Mouse (Mus musculus): ENCODE data around the gene Nusap1. TPM values are rescaled to one million over a fixed set of nuclear protein-coding genes. Genes with fewer than 3 reads are reported as not detected.

Nusap1 gene
- polyA plus RNA-seq, 1 experiment from 2014 or later, result 104 TPM

Other genes with a start within 250 kb of the Nusap1 start
- gene Ino80, start 140.6 kb upstream of the Nusap1 start, polyA plus RNA-seq (2016; fragmentation: Nextera tagmentation; extraction: Ambion mirVana), result 3.3 and 3.8 TPM in 2 replicates
- 0.39 and 0.62 TPM in 2 replicates for gene Exd1, start 70.7 kb upstream of the Nusap1 start, polyA plus RNA-seq (2016; fragmentation: Nextera tagmentation; extraction: Ambion mirVana)
- 46.3 and 50.8 TPM in 2 replicates for gene Chp1, start 70.6 kb upstream of the Nusap1 start, polyA plus RNA-seq (2016; fragmentation: Nextera tagmentation; extraction: Ambion mirVana)
- 43.7 and 45.4 TPM in 2 replicates for gene Oip5, start 171 bp downstream of the Nusap1 start, polyA plus RNA-seq (2016; fragmentation: Nextera tagmentation; extraction: Ambion mirVana)
- gene Ndufaf1, start 44.5 kb downstream of the Nusap1 start, polyA plus RNA-seq (2016; fragmentation: Nextera tagmentation; extraction: Ambion mirVana), result 46.2 TPM in 2 replicates
- 52.0 and 52.4 TPM in 2 replicates for gene Rtf1, start 56.8 kb downstream of the Nusap1 start, polyA plus RNA-seq (2016; fragmentation: Nextera tagmentation; extraction: Ambion mirVana)
- gene Itpka, start 124.0 kb downstream of the Nusap1 start, polyA plus RNA-seq (2016; fragmentation: Nextera tagmentation; extraction: Ambion mirVana), result 0.73 and 1.4 TPM in 2 replicates
- gene Ltk, start 142.1 kb downstream of the Nusap1 start, polyA plus RNA-seq (2016; fragmentation: Nextera tagmentation; extraction: Ambion mirVana), result 0.11 TPM in 1 of 2 replicates, not detected in the other
- gene Rpap1, start 169.2 kb downstream of the Nusap1 start, polyA plus RNA-seq (2016; fragmentation: Nextera tagmentation; extraction: Ambion mirVana), result 39.8 and 41.0 TPM in 2 replicates
- gene Tyro3, start 179.4 kb downstream of the Nusap1 start, polyA plus RNA-seq (2016; fragmentation: Nextera tagmentation; extraction: Ambion mirVana), result 27.6 and 27.9 TPM in 2 replicates

Data from midbrain, embryonic 10.5 days (tissue).